Mouse (Mus musculus): Measurements from ENCODE around the gene Nol10.

DNA sequence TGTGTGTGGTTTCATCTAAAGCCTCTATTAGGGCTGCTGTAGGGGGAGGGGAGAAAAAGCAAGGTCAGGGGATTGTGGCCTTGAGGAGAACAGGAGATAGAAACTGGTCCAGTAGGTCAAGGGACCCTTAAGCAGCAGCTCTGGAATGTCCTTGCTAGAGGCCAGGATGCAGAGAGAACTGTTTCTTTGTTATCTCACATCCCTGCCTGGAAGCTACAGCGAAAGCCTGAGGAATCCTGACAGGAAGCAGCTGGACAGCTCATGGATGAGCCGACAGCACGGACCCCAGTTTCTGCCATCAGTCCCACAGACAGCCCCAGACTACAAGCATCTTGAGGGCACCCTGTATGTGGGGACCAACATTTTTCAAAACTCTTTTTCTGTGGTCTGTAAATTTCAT lies 120.1 kb downstream of the Nol10 start:
- TF ChIP-seq SRF (IDR thresholded peaks at IDR 0.05; ENCODE audit: control insufficient read depth, insufficient read length, low read depth), result no peak
- no peak for TF ChIP-seq MYOD1 (IDR thresholded peaks at IDR 0.05; ENCODE audit: control insufficient read depth in 1 of 3, insufficient read length in 2 of 3, low read depth in 2 of 3)
- TF ChIP-seq TCF12 (IDR thresholded peaks at IDR 0.05; ENCODE audit: insufficient read depth, poor library complexity, severe bottlenecking), result no peak
- TF ChIP-seq E2F4 (IDR thresholded peaks at IDR 0.05; ENCODE audit: insufficient read depth), result no peak
- no peak for TF ChIP-seq POLR2AphosphoS2 (IDR thresholded peaks at IDR 0.05; ENCODE audit: insufficient read length, low read depth)
- TF ChIP-seq POLR2A (IDR thresholded peaks at IDR 0.05; ENCODE audit: insufficient read length, low read depth), result no peak
- no peak for TF ChIP-seq TCF3 (IDR thresholded peaks at IDR 0.05; ENCODE audit: insufficient read length, low read depth)
- no peak for TF ChIP-seq CEBPB (IDR thresholded peaks at IDR 0.05; ENCODE audit: insufficient read depth, poor library complexity, severe bottlenecking)
- TF ChIP-seq MAX (IDR thresholded peaks at IDR 0.05; ENCODE audit: low read depth), result no peak
- no peak for TF ChIP-seq REST (IDR thresholded peaks at IDR 0.05; ENCODE audit: insufficient read depth, insufficient read length)
- TF ChIP-seq USF1 (IDR thresholded peaks at IDR 0.05; ENCODE audit: low read depth), result no peak
